Mouse (Mus musculus): ENCODE results near the gene Ate1.

- TF ChIP-seq ZC3H11A (IDR thresholded peaks at IDR 0.05; ENCODE audit: borderline replicate concordance, low read depth, low read length) (no peak), HCFC1 (IDR thresholded peaks at IDR 0.05; ENCODE audit: borderline replicate concordance, insufficient read depth, low read length) (no peak)
These were observed 140.3 kb downstream of the Ate1 start for GRCm38 (mm10) chr7:130379886-130380285.

Measured in ES-E14 (cell line).